Mouse (Mus musculus): ENCODE measurements around the gene Rcn3.
A peak's percentile ranks its signal among the peaks of the same experiment; 100 is the strongest.

- peak; percentile 63 for TF ChIP-seq POLR2A (IDR thresholded peaks at IDR 0.05; ENCODE audit: extremely low read depth, insufficient read depth, low read length)
- no peak for TF ChIP-seq CTCF (IDR thresholded peaks at IDR 0.05; ENCODE audit: extremely low read depth, insufficient read depth, low read length)
These were observed 29.7 kb downstream of the Rcn3 start, which contains the start of the genes Nosip and Prrg2 for GRCm38 (mm10) chr7:45062239-45062835.

Data from cortical plate, adult 2 months (tissue).